Mouse (Mus musculus): ENCODE data around the gene Itprip. TPM values are rescaled to one million over a fixed set of nuclear protein-coding genes. Genes with fewer than 3 reads are reported as not detected.

Itprip gene
- total and polyA plus RNA-seq, 3 experiments, result 8.5 to 11.7 (median 8.6) TPM

DNA sequence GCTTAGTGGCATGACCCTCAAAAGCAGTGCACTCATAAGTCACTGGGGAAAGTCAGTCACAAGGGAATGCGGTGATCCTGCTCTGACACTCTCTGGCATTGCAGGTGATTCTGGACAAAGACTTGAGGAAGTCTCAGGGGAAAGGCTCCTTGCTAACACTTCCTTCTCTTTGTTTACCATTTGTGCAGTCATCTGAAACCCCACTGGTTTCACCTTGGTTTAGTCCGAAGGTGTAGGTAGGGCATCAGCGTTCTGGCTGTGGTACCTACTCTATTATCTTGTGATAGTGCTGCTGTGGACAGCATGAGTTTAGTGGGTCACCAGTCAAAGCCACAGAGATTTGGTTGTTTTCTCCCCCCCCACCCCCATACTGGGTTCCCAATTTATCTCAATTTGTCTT is 69.4 kb downstream of the Itprip start:
- H3K79me2 ChIP-seq (replicated peaks; ENCODE audit: control insufficient read depth, insufficient read depth, low read length), result no peaks in the 10 kb centered on the region
- DNase-seq, result no peak
- H3K9ac ChIP-seq (ENCODE audit: low read depth, low read length), result no peak overlapping the region
- H3K27me3 ChIP-seq (ENCODE audit: control insufficient read depth, insufficient read depth, low read length), result no peaks in the 10 kb centered on the region
- WGBS, result 82% methylated on average over 3 of the region's 3 CpGs
- H3K36me3 ChIP-seq (ENCODE audit: control insufficient read depth, insufficient read depth, low read length), result no peaks in the 10 kb centered on the region
- intact Hi-C loops (cut with DNase I), result no loop called here
- H3K4me3 ChIP-seq, result no peak overlapping the region
- H3K27ac ChIP-seq, result no peak overlapping the region
- H3K4me1 ChIP-seq (ENCODE audit: control insufficient read depth, insufficient read depth, low read length), result peaks cover 3% of the 10 kb centered on the region
- TF ChIP-seq POLR2A (IDR thresholded peaks at IDR 0.05; ENCODE audit: insufficient read depth, low read depth, low read length), result no peak
- no peak for TF ChIP-seq EP300 (IDR thresholded peaks at IDR 0.05; ENCODE audit: insufficient read depth, low read depth, low read length)
- no peak for TF ChIP-seq CTCF (IDR thresholded peaks at IDR 0.05)

Small RNA genes within 50 kb of the gene (microRNA-seq; reads per million reads assigned to microRNA genes)
- 0 reads per million in 2 experiments for gene Gm22240

Other genes with a start within 250 kb of the Itprip start
- gene Col17a1, start 227.2 kb downstream of the Itprip start, total RNA-seq (2021), result under 1 TPM in 1 of 2 experiments, not detected in 1; 0.18 TPM
- 0.03 and 0.37 TPM in 2 replicates for gene Col17a1, start 227.2 kb downstream of the Itprip start, polyA plus RNA-seq (2012; rRNA removed)
- gene Sfr1, start 187.6 kb downstream of the Itprip start, total RNA-seq (2021), result 10 to 100 TPM; 62.8 to 67.7 TPM
- 56.1 and 83.0 TPM in 2 replicates for gene Sfr1, start 187.6 kb downstream of the Itprip start, polyA plus RNA-seq (2012; rRNA removed)
- gene Gsto1, start 64.3 kb downstream of the Itprip start, total RNA-seq (2021), result 100 to 1,000 TPM; 148 to 191 TPM
- gene Gsto1, start 64.3 kb downstream of the Itprip start, polyA plus RNA-seq (2012; rRNA removed), result 152 and 158 TPM in 2 replicates
- 1 to 10 TPM; 2.6 to 2.7 TPM for gene Gsto2, start 53.8 kb downstream of the Itprip start, total RNA-seq (2021)
- 1.4 and 1.6 TPM in 2 replicates for gene Gsto2, start 53.8 kb downstream of the Itprip start, polyA plus RNA-seq (2012; rRNA removed)
- not detected for gene Cfap43, start within 50 bp of the Itprip start, total RNA-seq (2021)
- 0.26 and 0.86 TPM in 2 replicates for gene Cfap43, start within 50 bp of the Itprip start, polyA plus RNA-seq (2012; rRNA removed)
- gene Cfap58, start 18.4 kb upstream of the Itprip start, total RNA-seq (2021), result 1 to 10 TPM; 1.9 to 2.1 TPM
- gene Cfap58, start 18.4 kb upstream of the Itprip start, polyA plus RNA-seq (2012; rRNA removed), result 0.02 TPM in 1 of 2 replicates, not detected in the other

Data from heart, adult 2 months (tissue).